Mouse (Mus musculus) cerebellum, adult 9-11 months (tissue): Measurements from ENCODE around the gene Cpne5.
"Not testable (repeated sequence)": the region's sequence is repeated elsewhere in the genome, so short reads cannot be mapped to it uniquely, and the experiment has no call there.

Experiments used
- DNase-seq: peaks from one replicate; pipeline ENCODE4 v3.0.0; 2022

Gene Cpne5

DNA sequence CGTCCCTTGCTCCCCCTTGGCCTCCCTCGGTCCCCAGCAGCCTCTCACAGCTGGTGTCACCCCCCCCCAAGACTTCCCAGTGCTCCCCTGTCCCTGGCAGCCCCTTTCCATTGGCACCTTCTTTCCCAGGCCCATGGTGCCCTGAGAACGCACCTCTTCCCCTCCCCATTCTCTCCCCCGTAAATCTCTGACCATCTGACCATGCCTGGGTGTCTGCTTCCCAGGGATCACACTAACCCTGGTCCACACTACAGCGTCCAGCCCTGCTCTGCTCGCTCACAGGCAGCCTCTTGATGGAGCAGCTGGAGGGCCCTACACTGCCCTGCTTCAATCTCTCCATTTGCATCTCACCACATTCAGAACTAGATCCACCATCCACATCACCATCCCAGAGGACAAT is 18.5 kb upstream of the Cpne5 start:
- no peak for DNase-seq

DNA sequence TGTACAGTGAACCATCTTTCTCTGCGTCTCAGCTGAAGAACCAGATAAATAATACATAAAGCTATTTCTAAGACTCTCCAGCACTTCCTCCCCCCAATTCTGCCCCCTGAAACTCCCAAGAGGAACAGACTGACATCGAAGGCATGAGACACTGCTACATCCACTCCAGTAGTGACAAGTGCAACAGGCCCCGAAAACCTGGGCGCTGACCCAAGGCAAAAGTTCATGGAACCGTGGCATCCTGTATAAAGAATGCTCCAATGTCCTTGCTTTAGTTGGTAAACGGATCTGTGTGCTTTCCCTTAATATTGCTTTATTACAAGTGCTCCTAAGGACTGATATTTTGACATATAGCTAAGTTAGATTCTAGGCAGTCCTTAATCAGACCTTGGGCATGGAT is 16.8 kb upstream of the Cpne5 start:
- not testable (repeated sequence) for DNase-seq

DNA sequence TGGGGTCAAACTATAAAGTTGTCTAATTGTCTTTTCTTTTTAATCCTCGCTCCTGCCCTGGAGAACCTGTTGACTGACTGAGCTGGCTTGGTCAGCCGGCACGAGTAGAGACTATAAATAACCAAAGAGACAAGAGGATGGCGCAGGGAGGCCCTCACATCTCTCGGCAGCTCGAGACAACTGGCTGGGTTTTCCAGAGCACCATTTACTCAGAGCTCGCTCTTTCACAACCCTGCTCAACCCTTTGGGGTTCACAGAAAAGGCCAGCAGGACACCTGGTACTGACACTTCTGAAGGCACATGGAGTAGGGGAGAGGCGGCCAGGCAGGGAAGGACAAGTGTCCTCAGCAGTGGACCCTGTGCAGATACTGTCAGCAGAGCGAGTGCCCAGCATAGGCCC is 15.7 kb upstream of the Cpne5 start:
- no peak for DNase-seq

- DNase-seq, result no peak
These were observed 15.3 kb upstream of the Cpne5 start for GRCm38 (mm10) chr17:29253236-29253635.

- DNase-seq, result no peak
These were observed 13.8 kb upstream of the Cpne5 start for GRCm38 (mm10) chr17:29251608-29252390.

- not testable (repeated sequence) for DNase-seq
These were observed 13.0 kb upstream of the Cpne5 start for GRCm38 (mm10) chr17:29251006-29251405.

- no peak for DNase-seq
These were observed 11.5 kb upstream of the Cpne5 start for GRCm38 (mm10) chr17:29249512-29249911.

- DNase-seq, result no peak
These were observed 9.9 kb upstream of the Cpne5 start for GRCm38 (mm10) chr17:29247881-29248280.

DNA sequence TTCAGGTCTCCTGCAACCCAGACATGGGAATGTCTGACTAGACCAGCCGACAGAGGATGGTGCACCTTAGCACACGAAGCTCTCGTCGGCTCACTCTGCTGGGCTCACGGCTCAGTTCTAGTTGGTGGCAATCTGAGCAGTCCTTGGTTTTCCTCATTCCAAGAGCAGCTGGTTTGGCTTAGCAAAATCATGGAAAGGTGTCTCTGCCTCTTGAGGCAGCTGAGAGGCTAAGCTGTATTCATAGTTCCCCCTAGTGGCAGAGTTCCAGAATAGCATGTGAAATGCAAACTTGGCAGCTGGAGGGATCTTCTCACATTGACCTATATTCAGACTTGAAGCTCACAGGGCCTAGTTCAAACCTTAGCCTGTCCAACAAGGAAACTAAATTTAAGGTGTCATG is 8.6 kb upstream of the Cpne5 start:
- peak; percentile 68 for DNase-seq

- DNase-seq, result no peak
These were observed 7.8 kb upstream of the Cpne5 start for GRCm38 (mm10) chr17:29245725-29246124.

DNA sequence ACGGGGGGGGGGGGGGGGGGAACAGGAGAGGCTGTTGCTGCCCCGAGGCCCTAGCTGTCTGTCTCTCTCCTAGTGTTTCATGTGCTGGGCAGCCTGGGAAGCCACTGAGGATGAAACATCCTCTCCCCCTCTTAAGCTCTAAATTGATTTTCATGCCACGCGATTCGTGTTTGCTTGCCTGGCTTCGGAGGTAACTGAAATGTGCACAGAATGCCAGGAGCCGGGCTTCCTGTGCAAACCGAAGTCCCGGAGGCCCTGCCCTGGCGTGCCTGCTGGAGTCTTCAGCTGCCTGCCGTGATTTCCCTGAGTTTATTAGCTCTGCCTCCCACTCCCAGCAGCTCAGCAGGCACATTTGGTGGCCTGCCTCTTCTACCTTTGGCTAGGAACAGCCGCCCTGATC is 6.9 kb upstream of the Cpne5 start:
- DNase-seq, result no peak

- no peak for DNase-seq
These were observed 516 bp upstream of the Cpne5 start for GRCm38 (mm10) chr17:29238421-29238945.

DNA sequence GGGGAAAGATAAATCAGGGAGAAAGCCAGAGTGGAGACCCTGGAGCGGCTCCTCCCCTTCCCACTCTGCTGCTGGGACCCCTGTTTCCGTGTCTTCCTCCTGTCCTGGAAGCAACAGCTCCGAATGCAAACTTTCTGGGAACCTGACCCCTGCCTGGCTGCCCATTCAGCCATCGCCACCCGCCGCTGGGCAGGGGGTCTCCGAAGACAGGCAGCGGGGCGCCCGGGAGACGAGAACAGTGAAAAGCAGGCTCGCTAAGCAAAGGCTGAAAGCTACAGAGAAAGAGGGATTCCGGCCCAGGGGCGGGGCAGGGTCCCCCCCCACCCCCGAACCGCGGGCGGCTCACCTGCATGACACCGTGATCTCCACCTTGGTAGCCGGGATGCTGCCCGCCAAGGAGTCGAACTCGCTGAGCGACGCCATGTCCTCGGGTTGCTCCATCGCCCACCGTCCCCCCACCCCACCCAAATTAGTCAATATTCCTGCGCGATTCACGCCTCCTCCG is 648 bp downstream of the Cpne5 start:
- DNase-seq, result no peak

- DNase-seq, result no peak
These were observed 1.9 kb downstream of the Cpne5 start for GRCm38 (mm10) chr17:29236111-29236510.

DNA sequence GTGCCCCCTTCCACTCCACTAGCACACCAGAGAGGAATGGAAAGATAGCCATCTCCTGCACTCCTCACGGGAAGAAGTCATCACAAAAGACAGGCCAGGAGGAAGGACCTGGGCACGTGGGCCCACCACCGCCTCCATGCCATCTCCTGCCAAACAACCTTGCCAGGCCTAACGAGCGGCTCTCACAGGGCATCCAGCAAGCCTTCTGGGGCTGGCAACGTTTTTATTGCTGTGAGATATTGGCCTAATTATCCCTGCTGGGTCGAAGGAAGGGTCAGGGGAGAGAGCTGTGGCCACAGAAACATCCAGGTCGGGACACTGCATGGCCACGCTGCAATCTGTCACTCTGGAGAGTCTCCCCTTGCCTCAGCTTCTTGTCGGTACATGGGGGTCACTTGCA is 6.9 kb downstream of the Cpne5 start:
- no peak for DNase-seq

GRCm38 (mm10) chr17:29220631-29221030 is 17.3 kb downstream of the Cpne5 start:
- DNase-seq, result no peak

DNA sequence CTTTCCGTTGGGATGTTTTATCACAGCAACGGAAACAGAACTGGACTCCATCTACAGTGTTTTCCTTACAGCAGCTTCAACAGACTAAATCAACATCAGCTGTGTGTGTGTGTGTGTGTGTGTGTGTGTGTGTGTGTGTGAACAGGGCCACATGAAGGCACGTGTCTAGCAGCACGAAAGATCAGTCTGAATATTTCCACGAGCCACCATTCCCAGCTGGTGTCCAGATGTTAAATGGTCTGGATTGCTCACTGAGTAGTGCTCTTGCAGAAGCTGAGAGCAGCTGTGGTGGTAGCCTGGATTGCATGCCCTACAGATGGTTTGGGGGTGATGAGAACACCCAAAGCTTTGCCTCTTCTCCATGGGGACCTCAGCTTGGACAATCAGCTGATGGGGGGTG is 19.9 kb downstream of the Cpne5 start:
- no peak for DNase-seq

DNA sequence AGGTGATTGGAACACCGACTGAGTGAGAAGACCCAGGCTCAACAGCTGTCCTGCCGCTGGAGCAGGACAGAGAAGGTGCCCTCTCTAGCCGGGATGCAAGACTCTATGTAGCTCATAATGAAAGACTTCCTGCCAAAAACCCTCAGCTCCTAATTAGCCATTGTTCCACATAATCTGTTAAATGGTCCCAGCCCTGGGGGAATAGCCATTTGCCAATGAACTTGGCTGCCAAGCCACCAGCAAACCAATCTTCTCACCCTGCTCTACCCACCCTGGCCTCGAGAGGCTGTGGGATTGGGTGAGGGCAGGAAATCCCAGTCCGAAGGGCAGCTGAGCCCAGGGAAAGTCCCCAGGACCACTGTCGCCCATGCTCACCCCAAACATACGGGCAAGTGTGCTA is 21.9 kb downstream of the Cpne5 start:
- no peak for DNase-seq

DNA sequence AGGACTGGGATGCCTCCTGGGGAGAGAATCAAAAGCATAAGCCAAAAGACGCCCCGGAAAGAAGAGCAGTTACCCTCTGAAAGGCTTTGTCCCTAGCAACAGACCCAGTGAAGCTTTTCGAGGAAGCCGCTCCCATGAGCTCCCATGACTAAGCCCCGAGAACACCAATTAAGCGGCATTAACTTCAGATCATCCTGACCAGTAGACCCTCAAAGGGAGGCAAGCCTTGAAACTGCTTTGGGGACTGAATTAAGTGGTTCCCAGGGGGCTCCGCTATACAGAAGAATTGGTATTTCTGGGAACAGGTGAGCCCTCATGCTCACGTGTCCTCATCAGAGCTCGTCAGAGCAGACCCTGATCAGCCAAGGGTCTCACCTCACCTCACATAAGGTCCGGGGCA is 23.3 kb downstream of the Cpne5 start:
- no peak for DNase-seq

DNA sequence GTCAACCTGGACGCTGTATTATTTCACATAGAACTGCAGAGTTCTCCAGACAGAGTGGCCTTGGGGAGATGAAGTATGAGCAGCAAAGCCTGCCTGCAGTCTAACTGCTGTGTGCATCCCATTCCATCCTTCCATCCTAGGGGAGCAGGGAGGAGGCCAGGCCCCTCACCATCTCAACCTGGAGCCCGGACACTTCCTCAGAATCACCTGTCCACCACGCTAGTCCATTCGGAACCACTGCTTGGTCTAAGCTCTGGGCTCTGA is 23.8 kb downstream of the Cpne5 start:
- DNase-seq, result no peak

DNA sequence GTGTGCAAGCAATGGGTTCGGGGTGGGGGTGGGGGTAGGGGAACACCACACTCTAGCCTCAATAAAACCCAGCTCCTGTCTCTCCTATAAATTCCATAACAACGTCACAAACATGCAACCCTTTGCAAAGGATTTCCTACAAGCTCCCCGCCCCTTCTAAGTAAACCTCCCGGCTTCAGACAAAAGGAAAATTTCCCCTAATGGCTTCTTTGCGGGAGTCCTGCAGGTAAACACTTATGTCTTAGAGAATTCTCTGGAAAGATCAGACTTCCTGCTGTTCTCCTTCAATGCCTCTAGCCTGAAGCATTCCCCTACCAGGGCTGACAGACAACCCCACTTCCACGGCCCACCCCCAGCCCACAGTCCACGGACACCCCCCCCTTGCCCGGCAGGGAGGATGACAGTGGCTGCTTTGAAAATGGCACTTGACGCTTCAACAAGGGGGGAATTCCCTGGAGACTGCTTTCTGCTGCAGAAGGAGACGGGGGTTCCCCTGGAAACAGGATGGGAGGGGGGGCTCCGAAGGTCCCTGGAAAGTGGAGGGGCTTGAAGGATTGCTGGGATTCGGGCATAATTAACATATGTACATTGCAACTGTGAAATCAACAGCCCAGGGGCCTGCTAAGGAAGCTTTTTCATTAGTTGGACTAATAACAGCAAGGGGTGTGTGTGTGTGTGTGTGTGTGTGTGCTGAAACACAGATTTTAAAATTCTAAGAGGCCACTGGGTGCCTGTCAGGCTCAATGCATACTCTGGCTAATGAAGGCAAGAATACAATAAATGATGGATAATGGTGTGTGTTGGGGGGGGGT is 24.4 kb downstream of the Cpne5 start:
- DNase-seq, result no peak

GRCm38 (mm10) chr17:29211836-29212235 is 26.1 kb downstream of the Cpne5 start:
- DNase-seq, result no peak

DNA sequence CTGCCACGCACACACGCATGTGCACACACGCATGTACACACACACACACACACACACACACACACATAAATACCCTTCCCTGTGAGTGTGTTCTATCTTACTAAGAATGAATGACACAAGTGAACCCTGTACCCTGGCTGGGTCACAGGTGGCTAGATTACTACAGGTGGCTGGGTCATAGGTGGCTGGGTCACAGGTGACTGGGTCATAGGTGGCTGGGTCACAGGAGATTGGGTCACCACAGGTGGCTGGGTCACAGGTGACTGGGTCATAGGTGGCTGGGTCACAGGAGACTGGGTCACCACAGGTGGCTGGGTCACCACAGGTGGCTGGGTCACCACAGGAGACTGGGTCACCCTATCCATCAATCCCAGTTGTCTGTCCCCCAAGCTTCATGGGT is 27.9 kb downstream of the Cpne5 start:
- DNase-seq, result no peak

DNA sequence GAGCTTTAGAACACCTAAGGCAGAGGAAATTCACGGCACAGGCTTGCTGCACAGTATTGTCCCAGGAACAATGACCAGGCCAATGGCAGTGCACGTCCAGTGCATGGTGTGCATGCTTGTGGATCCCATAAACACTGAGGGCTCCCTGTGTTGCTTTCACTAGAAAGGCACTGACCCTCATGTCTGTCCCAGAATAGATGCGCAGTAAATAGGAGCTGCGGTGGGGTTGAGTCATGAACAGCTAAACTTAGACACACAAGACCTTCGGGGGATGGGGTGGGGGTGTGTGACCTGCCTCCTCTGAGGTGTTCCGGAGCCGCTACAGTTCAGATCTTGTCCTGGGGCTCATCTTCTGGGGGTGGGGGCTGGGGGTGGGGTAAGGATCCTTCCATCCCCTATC is 31.9 kb downstream of the Cpne5 start:
- DNase-seq, result no peak
